Mouse (Mus musculus) intestine, postnatal 0 days (tissue): ENCODE results near the gene Maml3. TPM values are rescaled to one million over a fixed set of nuclear protein-coding genes. Genes with fewer than 3 reads are reported as not detected.

Experiments
- ATAC-seq: fragments of 200-750 bp; cut with Nextera tagmentation; 2 replicates; pipeline ENCODE4 v1.8.0; 2017; ENCODE audit warnings: mild to moderate bottlenecking, moderate TSS enrichment, moderate library complexity
- H3K27ac ChIP-seq: fragments of 300-500 bp; sonication (generic); 2 replicates; pipeline ENCODE4 v1.5.1; 2014; ENCODE audit warnings: mild to moderate bottlenecking, low read depth, low read length, moderate library complexity
- H3K27me3 ChIP-seq: fragments of 300-500 bp; sonication (generic); replicated peaks from 2 replicates; pipeline ENCODE4 v1.6.1; 2014; ENCODE audit warnings: low read length, mixed read lengths; ENCODE audit not compliant: control insufficient read depth, insufficient read depth
- H3K36me3 ChIP-seq: fragments of 300-500 bp; sonication (generic); 2 replicates; pipeline ENCODE4 v1.6.1; 2014; ENCODE audit warnings: mild to moderate bottlenecking, moderate library complexity; ENCODE audit not compliant: control insufficient read depth, insufficient read depth
- H3K4me1 ChIP-seq: fragments of 300-500 bp; sonication (generic); replicated peaks from 2 replicates; pipeline ENCODE4 v1.6.1; 2014; ENCODE audit warnings: antibody characterized with exemption, low read length, mixed read lengths; ENCODE audit not compliant: control insufficient read depth, insufficient read depth
- H3K4me2 ChIP-seq: fragments of 300-500 bp; sonication (generic); replicated peaks from 2 replicates; pipeline ENCODE4 v1.6.1; 2014; ENCODE audit warnings: low read depth, mild to moderate bottlenecking, moderate library complexity
- H3K4me3 ChIP-seq: fragments of 300-500 bp; sonication (generic); 2 replicates; pipeline ENCODE4 v1.5.1; 2014; ENCODE audit warnings: low read depth, low read length
- H3K9ac ChIP-seq: fragments of 300-500 bp; sonication (generic); 2 replicates; pipeline ENCODE4 v1.6.1; 2014; ENCODE audit warnings: mild to moderate bottlenecking, low read depth, low read length
- H3K9me3 ChIP-seq: fragments of 300-500 bp; sonication (generic); 2 replicates; pipeline ENCODE4 v1.6.1; 2016; ENCODE audit warnings: mixed run types; ENCODE audit not compliant: control insufficient read depth
- CTCF ChIP-seq: sonication (generic); IDR thresholded peaks from 2 replicates; pipeline ENCODE4 v1.5.1; 2016; ENCODE audit warnings: low read depth, mild to moderate bottlenecking, control low read depth, antibody characterized with exemption, moderate library complexity
- WGBS: fragments of 180-500 bp; shearing (Covaris S2); extraction: QIAGEN DNeasy Blood & Tissue Kit; methylation state at CpG from one replicate; pipeline ENCODE4 v1.1.7; 2014; 5-methylcytosine and 5-hydroxymethylcytosine counted together
- polyA plus RNA-seq: library from polyadenylated mRNA; unstranded; fragments of >200 nt; fragmentation: Nextera tagmentation; extraction: Ambion mirVana; gene quantifications from 2 replicates; pipeline ENCODE4 v1.2.1, GENCODE M21; 2015

The Maml3 gene
- polyA plus RNA-seq, 1 experiment from 2014 or later, result 2.0 TPM

DNA sequence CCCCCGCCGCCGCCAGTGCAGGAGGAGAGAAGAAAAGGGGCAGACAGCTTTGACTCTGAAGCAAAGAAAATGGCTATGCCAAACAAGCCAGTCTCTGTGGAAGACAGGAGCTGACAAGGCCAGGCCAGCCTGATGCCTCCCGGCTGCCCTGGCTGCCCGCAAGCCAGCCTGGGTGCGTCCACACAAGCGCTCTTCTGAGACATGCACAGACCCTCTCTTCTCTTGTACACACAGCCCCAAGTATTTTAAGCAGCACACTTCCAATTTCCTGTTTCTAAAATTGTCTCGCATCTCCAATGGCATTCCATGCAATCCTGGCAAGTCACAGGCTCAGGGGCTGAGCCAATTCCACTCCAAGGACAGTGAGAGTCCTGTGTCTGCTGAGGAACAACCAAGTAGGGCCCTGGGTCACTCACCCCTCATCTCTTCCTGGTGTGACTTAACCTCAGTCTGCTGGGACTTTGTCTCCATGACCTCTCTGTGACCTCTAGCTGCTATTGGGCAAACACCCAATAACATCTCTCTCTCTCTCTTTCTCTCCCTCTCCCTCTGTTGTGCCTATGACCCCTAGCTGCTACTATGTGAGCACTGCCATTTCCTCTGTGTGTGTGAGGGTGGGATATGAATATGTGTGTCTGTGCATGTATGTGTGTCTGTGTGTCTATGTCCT, 354.9 kb downstream of the Maml3 start:
- ATAC-seq, result peak; percentile 43; the same call in 1 of the 2 replicates
- TF ChIP-seq CTCF, result no peak
- H3K4me1 ChIP-seq, result peaks cover 3% of the 10 kb centered on the region; the same call in 1 of the 2 replicates
- H3K27me3 ChIP-seq, result no peaks in the 10 kb centered on the region
- H3K27ac ChIP-seq, result 0 out of 2 replicates have a peak overlapping the region, but pooled peaks have one; percentile 21
- 0 out of 2 replicates have a peak overlapping the region, but pooled peaks have one; percentile 21 for H3K4me2 ChIP-seq
- WGBS, result 49% methylated on average over 8 of the region's 8 CpGs
- H3K36me3 ChIP-seq, result no peaks in the 10 kb centered on the region
- H3K9ac ChIP-seq, result 0 out of 2 replicates have a peak overlapping the region, but pooled peaks have one; percentile 31
- no peak overlapping the region for H3K4me3 ChIP-seq
- H3K9me3 ChIP-seq, result no peaks in the 10 kb centered on the region

- Histone ChIP-seq H3K36me3 (no peaks in the 10 kb centered on the region), H3K9me3 (no peaks in the 10 kb centered on the region), H3K4me1 (peaks cover 3% of the 10 kb centered on the region; the same call in 1 of the 2 replicates), H3K27ac (no peak overlapping the region), H3K27me3 (no peaks in the 10 kb centered on the region), H3K4me2 (0 out of 2 replicates have a peak overlapping the region, but pooled peaks have one; percentile 21), H3K4me3 (no peak overlapping the region), H3K9ac (0 out of 2 replicates have a peak overlapping the region, but pooled peaks have one; percentile 31)
- TF ChIP-seq CTCF, result no peak
- WGBS, result 54% methylated on average over 7 of the region's 7 CpGs
- no peak for ATAC-seq
Observed at GRCm38 (mm10) chr3:51749421-51749811, 355.5 kb downstream of the Maml3 start.

DNA sequence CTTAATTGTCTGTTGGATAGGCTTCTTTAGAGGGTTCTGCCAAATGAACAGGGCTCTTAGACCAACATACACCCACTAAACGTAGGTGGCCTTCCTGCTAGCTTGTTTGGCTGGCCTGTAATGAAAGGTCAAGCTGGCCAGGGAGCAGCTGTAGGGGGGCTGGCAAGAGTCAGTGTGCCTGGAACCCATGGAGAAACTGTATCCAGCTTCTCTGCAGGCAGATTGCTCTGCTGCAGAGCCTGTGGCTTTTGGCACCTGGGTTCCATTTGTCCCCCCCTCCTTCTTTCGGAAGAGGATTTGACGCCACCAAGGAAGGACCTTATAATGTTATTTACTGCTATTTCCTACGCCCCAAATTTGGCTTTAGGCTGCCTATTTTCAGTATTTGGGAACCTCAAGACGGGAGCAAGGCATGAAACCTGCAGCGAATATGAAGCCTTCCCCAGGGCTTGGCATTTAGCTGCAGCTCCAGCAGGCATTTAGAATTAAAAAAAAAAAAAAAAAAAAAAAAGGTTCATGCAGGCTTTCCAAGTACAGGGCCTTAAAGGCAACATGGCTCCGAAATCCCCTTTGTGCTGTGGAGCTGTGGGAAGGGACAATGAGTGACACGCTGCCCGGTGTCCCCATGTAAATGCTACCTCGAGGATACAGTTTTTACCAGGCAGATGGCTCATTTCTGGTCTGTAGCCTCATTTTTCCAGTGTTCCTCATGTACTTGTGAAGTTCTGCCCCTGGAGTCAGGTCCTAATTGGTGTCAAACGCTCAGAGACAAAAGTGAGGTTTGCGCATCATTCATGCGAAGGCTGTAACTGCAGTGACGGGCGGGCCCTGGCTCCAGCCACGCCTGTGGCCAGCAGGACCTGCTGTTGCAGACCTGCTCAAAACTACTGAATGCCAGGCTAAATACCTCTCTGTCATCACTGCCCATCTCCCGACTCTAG, 356.2 kb downstream of the Maml3 start:
- 86% methylated on average over 17 of the region's 17 CpGs for whole genome bisulfite sequencing
- no peak overlapping the region for H3K27ac ChIP-seq
- ATAC-seq, result no peak
- H3K4me1 ChIP-seq, result peaks cover 3% of the 10 kb centered on the region; the same call in 1 of the 2 replicates
- no peak overlapping the region for H3K4me2 ChIP-seq
- no peak for TF ChIP-seq CTCF
- no peak overlapping the region for H3K9ac ChIP-seq
- H3K27me3 ChIP-seq, result no peaks in the 10 kb centered on the region
- no peaks in the 10 kb centered on the region for H3K36me3 ChIP-seq
- no peak overlapping the region for H3K4me3 ChIP-seq
- H3K9me3 ChIP-seq, result no peaks in the 10 kb centered on the region

DNA sequence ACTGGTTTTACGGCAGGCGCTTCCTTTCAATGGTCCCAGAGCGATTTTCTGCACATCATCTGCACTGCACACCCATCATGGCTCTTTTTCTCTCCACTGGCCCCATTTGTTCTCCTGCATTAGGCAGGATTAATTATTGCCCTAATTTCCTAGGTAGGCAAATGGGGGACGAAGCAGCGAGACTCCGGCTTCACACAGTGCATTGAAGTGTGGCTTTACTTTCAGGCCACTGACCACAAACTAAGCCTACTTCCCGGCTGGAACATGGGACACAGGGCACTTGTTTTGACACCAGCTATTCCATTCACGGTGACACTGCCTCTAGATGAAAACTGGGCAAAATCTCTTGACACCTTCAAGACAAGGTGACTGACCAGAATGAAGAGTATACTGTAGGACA, 358.1 kb downstream of the Maml3 start:
- Histone ChIP-seq H3K9me3 (no peaks in the 10 kb centered on the region), H3K27ac (no peak overlapping the region), H3K4me2 (no peak overlapping the region), H3K27me3 (no peaks in the 10 kb centered on the region), H3K4me1 (peaks cover 3% of the 10 kb centered on the region; the same call in 1 of the 2 replicates), H3K36me3 (no peaks in the 10 kb centered on the region), H3K9ac (no peak overlapping the region), H3K4me3 (no peak overlapping the region)
- no peak for ATAC-seq
- no peak for TF ChIP-seq CTCF
- over 99% methylated on average over 8 of the region's 8 CpGs for WGBS

DNA sequence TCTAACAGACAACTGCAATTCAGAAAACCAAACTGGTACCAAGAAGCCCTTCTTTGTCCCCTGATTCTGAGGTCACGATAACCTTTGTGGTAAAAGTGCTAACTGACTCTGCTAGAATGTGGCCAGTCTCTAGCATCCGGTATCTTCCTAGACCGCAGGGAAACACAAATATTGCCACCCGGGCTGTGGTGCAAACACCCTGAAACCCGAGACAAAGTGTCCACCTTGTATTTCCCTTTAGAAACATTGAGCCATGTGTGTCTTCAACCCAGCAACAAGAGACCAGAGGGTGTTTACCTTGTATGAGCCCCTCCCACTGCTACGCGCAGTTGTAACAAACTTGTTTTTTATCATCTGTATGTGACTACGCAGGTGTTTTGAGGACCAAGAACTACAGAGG, 359.7 kb downstream of the Maml3 start:
- TF ChIP-seq CTCF, result no peak
- no peak overlapping the region for H3K27ac ChIP-seq

DNA sequence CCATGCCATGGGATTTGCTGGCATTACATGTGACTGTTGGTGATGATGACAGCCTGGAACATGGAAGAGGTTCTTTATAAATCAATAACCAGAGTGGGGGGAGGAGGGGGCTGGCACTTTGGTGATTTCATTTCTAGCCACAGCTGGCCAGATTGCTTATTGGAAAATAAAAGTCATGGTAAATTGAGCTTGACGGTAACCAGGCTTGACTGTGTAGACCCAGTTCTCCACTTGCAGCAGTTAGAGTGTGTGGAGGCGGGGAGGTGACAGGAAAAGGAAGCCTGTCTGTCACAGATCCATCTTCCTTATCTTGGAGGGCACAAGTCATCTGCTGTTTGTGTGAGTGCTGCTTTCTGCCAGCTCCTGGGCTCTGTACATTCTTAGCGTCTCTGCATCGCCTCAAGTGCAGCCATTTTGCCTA, 360.5 kb downstream of the Maml3 start:
- H3K36me3 ChIP-seq, result no peaks in the 10 kb centered on the region
- peak; percentile 64 for ATAC-seq
- 0 out of 2 replicates have a peak overlapping the region, but pooled peaks have one; percentile 35 for H3K27ac ChIP-seq
- no peak for TF ChIP-seq CTCF
- 27% methylated on average over 4 of the region's 4 CpGs for WGBS
- no peak overlapping the region for H3K4me3 ChIP-seq
- H3K9me3 ChIP-seq, result no peaks in the 10 kb centered on the region
- H3K9ac ChIP-seq, result no peak overlapping the region
- H3K4me1 ChIP-seq, result no peaks in the 10 kb centered on the region
- H3K27me3 ChIP-seq, result no peaks in the 10 kb centered on the region
- H3K4me2 ChIP-seq, result peak overlapping the region; percentile 21; the same call in 1 of the 2 replicates

More for the DNA sequence above, 359.7 kb downstream of the Maml3 start:
- no peak overlapping the region for H3K4me3 ChIP-seq
- peaks cover 3% of the 10 kb centered on the region; the same call in 1 of the 2 replicates for H3K4me1 ChIP-seq
- no peak overlapping the region for H3K9ac ChIP-seq
- no peaks in the 10 kb centered on the region for H3K27me3 ChIP-seq
- H3K9me3 ChIP-seq, result no peaks in the 10 kb centered on the region
- no peak overlapping the region for H3K4me2 ChIP-seq
- ATAC-seq, result no peak
- no peaks in the 10 kb centered on the region for H3K36me3 ChIP-seq
- 81% methylated on average over 8 of the region's 8 CpGs for WGBS
